Mouse (Mus musculus) G1E (cell line): ENCODE results near the gene Ttll8.

ENCODE experiments used
- CTCF ChIP-seq: IDR thresholded peaks from 2 replicates; pipeline ENCODE4 v1.5.1; 2012; ENCODE audit warnings: low read depth, low read length, inconsistent platforms, mixed read lengths
- GATA1 ChIP-seq: IDR thresholded peaks from 2 replicates; pipeline ENCODE4 v1.6.1; 2012; ENCODE audit warnings: borderline replicate concordance, low read length, inconsistent platforms, mixed read lengths
- GATA2 ChIP-seq: IDR thresholded peaks from 2 replicates; pipeline ENCODE4 v1.6.1; 2012; ENCODE audit warnings: low read depth, low read length, inconsistent platforms, borderline replicate concordance
- POLR2AphosphoS5 ChIP-seq: IDR thresholded peaks from 2 replicates; pipeline ENCODE4 v1.6.1; 2012; ENCODE audit warnings: low read depth, low read length, inconsistent platforms; ENCODE audit not compliant: insufficient replicate concordance
- TAL1 ChIP-seq: conservative IDR thresholded peaks from 2 replicates; pipeline ENCODE4 v1.6.1; 2012; ENCODE audit warnings: low read depth, low read length, inconsistent platforms, mixed read lengths

DNA sequence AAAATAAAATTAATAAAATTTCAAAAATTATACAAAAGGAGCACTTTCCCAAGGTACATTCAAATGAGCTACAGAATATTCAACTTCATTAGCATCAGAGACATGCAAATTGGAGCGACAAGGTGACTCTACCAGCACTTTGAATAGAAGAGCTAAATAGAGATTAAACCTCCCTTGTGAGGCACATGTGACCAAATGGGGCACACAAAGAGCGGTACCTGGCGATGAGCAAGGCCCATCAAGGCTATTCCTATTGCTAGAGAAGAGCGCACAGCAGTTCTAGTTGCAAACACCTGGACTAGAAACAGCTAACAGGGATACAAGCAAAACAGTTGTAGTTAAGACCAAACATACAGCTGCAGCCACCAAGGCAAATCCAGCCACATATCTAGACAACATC lies 47.9 kb downstream of the Ttll8 start:
- TF ChIP-seq CTCF (no peak), GATA1 (no peak), POLR2AphosphoS5 (no peak), TAL1 (no peak), GATA2 (no peak)
